Mouse (Mus musculus) urinary bladder, postnatal 36 days (tissue): Measurements from ENCODE around the gene Majin.
A peak's percentile ranks its signal among the peaks of the same experiment; 100 is the strongest.

Experiments
- DNase-seq, 2 experiments: peaks; one replicate each; pipeline ENCODE4 v3.0.0; 2022; ENCODE audit warnings: low spot score in 2 of 2, mixed read lengths in 1 of 2

The Majin gene

GRCm38 (mm10) chr19:6262839-6263433 lies 78.7 kb downstream of the Majin start:
- no peak for DNase-seq

- no peak for DNase-seq
Measured at GRCm38 (mm10) chr19:6264200-6264599, 80.0 kb downstream of the Majin start.

GRCm38 (mm10) chr19:6264945-6265344 lies 80.8 kb downstream of the Majin start:
- DNase-seq, result no peak

GRCm38 (mm10) chr19:6265727-6266182 lies 81.6 kb downstream of the Majin start:
- no peak for DNase-seq

- DNase-seq, result no peak
Measured at GRCm38 (mm10) chr19:6267306-6268169, 83.3 kb downstream of the Majin start.

GRCm38 (mm10) chr19:6268170-6268528 lies 84.0 kb downstream of the Majin start:
- DNase-seq, result peak; percentile 78 to 87

- no peak for DNase-seq
Measured at GRCm38 (mm10) chr19:6268670-6269132, 84.5 kb downstream of the Majin start.

GRCm38 (mm10) chr19:6269798-6270475 lies 85.7 kb downstream of the Majin start:
- no peak for DNase-seq

- no peak for DNase-seq
Measured at GRCm38 (mm10) chr19:6270661-6271060, 86.5 kb downstream of the Majin start.

GRCm38 (mm10) chr19:6271206-6271605 lies 87.0 kb downstream of the Majin start:
- DNase-seq, result no peak

- no peak for DNase-seq
Measured at GRCm38 (mm10) chr19:6272053-6272452, 87.9 kb downstream of the Majin start.

- no peak for DNase-seq
Measured at GRCm38 (mm10) chr19:6272738-6273137, 88.5 kb downstream of the Majin start.

- no peak for DNase-seq
Measured at GRCm38 (mm10) chr19:6273592-6273991, 89.4 kb downstream of the Majin start.
